Mouse (Mus musculus): ENCODE results near the gene Pnpla3. TPM values are rescaled to one million over a fixed set of nuclear protein-coding genes. Genes with fewer than 3 reads are reported as not detected.

Gene Pnpla3
- under 1 TPM; 0.58 to 0.63 TPM for total RNA-seq (2023)

DNA sequence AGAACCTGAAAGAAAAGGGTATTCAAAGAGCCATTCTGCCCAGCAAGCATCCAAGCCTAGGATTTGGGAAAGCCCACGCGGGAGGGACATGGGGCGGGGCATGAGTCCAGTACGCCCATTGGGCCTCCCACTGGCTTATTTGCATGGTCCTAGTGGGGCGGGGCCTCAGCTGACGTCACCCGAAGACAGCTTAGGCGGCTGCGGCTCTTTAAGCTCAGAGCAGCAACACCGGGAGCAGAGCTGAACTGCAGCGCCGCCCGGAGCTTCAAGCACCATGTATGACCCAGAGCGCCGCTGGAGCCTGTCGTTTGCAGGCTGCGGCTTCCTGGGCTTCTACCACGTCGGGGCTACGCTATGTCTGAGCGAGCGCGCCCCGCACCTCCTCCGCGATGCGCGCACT is at the start of gene Pnpla3:
Gene Pnpla3, plus strand, starts transcription at position 238 of the 400 bp plus-strand sequence.

DNA sequence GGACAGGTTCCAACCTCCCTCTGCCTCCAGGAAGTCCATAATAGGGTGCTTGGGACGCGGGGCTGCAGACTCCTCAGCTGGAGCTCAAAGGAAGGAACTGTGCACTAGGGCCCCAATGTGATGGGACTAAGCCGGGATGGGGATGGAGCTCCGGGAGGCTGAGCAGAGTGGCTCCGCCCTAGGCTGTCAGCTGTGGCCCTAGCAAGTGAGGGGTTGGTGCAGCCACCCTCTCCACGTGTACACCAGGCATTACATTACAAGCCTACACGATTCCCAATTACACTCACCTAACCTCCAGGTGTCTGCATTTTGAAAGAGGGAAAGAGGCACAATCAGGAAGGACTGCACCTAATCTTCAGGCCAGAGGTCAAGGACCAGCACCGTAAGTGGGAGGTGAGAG is 44.6 kb upstream of the Pnpla3 start, which contains the start of gene Pnpla5:
Gene Pnpla5, minus strand, starts transcription at position 101 of the 400 bp plus-strand sequence.

DNA sequence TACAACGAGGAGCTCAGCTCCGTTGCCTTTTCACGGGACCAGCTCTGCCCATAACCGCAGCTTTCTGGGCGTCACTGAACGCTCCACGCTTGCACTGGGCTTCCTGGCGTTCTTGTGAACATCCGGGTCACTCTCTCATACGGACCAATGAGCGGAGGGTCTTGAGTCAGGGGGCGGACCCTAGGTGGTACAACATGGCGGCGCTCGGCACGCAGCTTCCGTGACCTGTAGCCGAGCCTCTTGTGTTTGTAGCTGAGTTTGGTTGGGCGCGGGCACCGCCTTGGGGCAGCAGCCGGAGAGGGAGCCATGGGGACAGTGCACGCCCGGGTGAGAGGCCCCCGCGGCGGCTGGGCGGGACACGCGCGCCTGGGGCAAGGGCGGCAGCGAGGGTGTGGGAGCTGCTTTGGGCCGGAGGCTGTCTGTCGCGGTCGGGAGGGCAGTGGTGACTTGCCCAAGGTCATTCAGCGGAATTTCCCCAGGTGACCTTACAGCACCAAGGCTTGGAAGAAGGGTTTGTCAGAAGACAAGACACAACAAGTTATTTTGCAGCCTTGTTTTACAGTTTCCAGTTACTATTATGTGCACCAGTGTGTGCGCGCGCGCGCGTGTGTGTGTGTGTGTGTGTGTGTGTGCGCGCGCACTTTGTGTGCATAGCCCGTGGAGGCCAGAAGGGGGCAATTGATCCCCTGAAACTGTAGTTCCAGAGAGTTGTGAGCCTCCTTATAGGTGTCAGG is 24.6 kb downstream of the Pnpla3 start, which contains the start of gene Samm50:
Gene Samm50, plus strand, starts transcription at position 184 of the 734 bp plus-strand sequence.

DNA sequence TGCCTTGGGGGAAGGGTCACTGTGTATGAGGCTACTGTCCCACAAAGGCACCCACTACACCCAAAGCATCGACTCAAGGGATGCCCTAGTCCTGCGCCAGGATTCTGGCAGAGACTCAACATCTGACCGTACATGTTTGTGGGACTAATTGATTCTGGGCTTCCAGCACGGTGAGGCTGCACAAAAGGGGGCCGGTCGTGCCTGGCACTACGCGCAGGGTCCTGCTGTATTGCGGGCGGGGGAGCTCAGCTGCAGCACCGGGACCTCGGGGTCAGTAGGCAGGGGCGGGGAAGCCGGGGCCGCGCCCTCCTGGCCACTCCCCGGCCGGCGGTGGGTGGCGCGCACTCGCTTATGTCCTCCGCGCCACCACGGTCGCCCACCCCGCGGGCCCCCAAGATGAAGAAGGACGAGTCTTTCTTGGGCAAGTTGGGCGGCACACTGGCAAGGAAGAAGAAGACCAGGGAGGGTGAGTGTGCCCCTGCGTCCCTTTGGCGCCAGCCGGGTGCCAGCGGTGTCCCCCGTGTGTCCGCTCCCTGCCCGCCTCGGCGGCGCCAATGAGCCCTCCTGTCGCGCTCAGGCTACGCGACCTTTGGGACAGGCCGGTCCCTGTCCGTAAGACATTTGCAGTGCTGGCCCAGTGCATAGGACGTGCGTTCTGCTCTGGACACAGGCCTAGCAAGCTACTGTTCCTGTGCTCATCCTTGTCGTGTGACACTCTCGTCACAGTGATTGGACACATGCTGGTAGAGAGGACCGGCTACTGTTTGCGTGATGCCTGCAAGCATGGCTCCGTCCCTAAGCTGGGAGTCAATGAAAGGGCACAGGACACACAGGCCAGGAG is 64.3 kb downstream of the Pnpla3 start, which contains the start of gene Parvb:
Gene Parvb, plus strand, starts transcription at position 323 of the 841 bp plus-strand sequence.

Other genes with a start within 250 kb of the Pnpla3 start
- not detected for gene Efcab6, start 102.5 kb upstream of the Pnpla3 start, total RNA-seq (2023)
- gene Sult4a1, start 62.1 kb upstream of the Pnpla3 start, total RNA-seq (2023) = not detected
- gene Pnpla5, start 44.7 kb upstream of the Pnpla3 start, total RNA-seq (2023) = under 1 TPM; 0.24 to 0.29 TPM
- 10 to 100 TPM; 54.3 to 57.5 TPM for gene Samm50, start 24.4 kb downstream of the Pnpla3 start, total RNA-seq (2023)
- gene Parvb, start 64.2 kb downstream of the Pnpla3 start, total RNA-seq (2023) = 10 to 100 TPM; 32.5 to 36.3 TPM
- gene Parvg, start 156.2 kb downstream of the Pnpla3 start, total RNA-seq (2023) = 100 to 1,000 TPM; 125 to 130 TPM

Measured in monocyte, adult 59 days (primary cell).